Mouse (Mus musculus): ENCODE data around the gene Tekt2.

DNA sequence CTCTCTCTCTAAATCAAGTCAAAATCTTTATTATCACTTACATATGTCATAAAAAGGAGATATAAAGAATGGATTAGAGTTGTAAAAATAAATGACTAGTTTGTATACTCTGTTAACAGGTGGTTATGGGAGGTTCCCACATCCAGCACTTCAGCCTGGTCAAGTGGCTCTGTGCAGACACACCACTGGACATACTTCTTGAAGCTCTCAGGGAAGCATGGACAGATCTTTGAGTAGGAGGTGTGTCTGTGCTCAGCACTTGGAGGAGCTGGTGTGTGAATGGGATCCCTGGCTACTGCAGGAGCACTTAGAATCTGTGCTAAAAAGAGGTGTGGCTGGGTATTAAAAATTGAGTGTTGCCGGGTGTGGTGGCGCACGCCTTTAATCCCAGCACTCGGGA is 4.8 kb upstream of the Tekt2 start:
- no peak for TF ChIP-seq GATA1 (IDR thresholded peaks at IDR 0.05; ENCODE audit: low read length)
- no peak for TF ChIP-seq TAL1 (IDR thresholded peaks at IDR 0.05; ENCODE audit: low read length)

All from erythroblast, embryonic 14.5 days (primary cell).